In the genomic region with DNA sequence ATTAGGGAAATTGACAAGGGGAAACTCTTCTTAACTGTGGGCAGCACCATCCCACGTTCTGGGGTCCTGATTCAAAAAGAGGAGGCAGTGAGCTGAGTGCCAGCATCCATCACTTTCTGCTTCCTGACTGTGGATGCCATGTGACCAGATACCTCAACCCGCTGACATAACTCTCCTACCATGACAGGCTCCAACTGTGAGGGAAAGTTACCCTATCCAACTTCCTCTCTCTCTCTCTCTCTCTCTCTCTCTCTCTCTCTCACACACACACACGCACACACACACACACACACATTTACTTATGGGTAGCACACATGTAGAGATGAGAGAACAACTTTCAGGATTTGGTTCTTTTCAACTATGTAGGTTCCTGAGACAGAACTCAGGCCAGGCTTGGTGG, we compare ENCODE assay signal across 17 mouse cellular contexts. TPM values are rescaled to one million over a fixed set of nuclear protein-coding genes. Genes with fewer than 3 reads are reported as not detected.
"Had no signal": no experiment of that assay in that cellular context is flagged by ENCODE, and none has a peak within 500 bp of the region (broad histone marks: within the 10 kb centered on the region; RNA-seq: fewer than 3 reads in every experiment).

No protein-coding gene starts in this region.

- H3K9ac ChIP-seq: limb, embryonic 12.5 days; midbrain, embryonic 12.5 days had no signal

- H3K4me3 ChIP-seq: limb, embryonic 12.5 days; midbrain, embryonic 12.5 days; neural tube, embryonic 13.5 days had no signal

- ATAC-seq: hindbrain, embryonic 16.5 days; inflammation-experienced regulatory T-cells, adult 6 months; intestine, postnatal 0 days; midbrain, embryonic 16.5 days had no signal

- H3K4me2 ChIP-seq: neural tube, embryonic 13.5 days had no signal

- H3K36me3 ChIP-seq: neural tube, embryonic 13.5 days had no signal

- H3K27ac ChIP-seq: limb, embryonic 12.5 days; midbrain, embryonic 12.5 days; neural tube, embryonic 13.5 days; stomach, postnatal 0 days had no signal

- DNase-seq: kidney, adult 8-10 months; kidney, postnatal 36 days; layer of hippocampus, adult 9-11 months; layer of hippocampus, postnatal 36 days; right cerebral cortex, postnatal 14 days; thymus, adult 18-20 months; thymus, postnatal 14 days had no signal

- H3K27me3 ChIP-seq: limb, embryonic 12.5 days; midbrain, embryonic 12.5 days; neural tube, embryonic 13.5 days had no signal

- H3K9me3 ChIP-seq: limb, embryonic 12.5 days; midbrain, embryonic 12.5 days; neural tube, embryonic 13.5 days had no signal

RNA-seq across cellular contexts. Expression of a gene that starts 56.3 kb away (rescaled TPM):
- polyA plus RNA-seq: inflammation-experienced regulatory T-cells, adult 6 months; liver, adult 2 months; spleen, adult 2 months had no signal
